Mouse (Mus musculus) thymus, postnatal 0 days (tissue): ENCODE data around the gene 2210011C24Rik. TPM values are rescaled to one million over a fixed set of nuclear protein-coding genes. Genes with fewer than 3 reads are reported as not detected.
"Not testable (repeated sequence)": the region's sequence is repeated elsewhere in the genome, so short reads cannot be mapped to it uniquely, and the experiment has no call there.

Source experiments
- DNase-seq: peaks from one replicate; pipeline ENCODE4 v3.0.0-alpha.2; 2015; ENCODE audit warnings: low spot score
- polyA plus RNA-seq: library from polyadenylated mRNA; unstranded; fragments of >200 nt; fragmentation: Nextera tagmentation; extraction: Ambion mirVana; gene quantifications from 2 replicates; pipeline ENCODE4 v1.2.1, GENCODE M21; 2015

2210011C24Rik gene
- polyA plus RNA-seq, 1 experiment from 2014 or later, result 0.23 TPM

DNA sequence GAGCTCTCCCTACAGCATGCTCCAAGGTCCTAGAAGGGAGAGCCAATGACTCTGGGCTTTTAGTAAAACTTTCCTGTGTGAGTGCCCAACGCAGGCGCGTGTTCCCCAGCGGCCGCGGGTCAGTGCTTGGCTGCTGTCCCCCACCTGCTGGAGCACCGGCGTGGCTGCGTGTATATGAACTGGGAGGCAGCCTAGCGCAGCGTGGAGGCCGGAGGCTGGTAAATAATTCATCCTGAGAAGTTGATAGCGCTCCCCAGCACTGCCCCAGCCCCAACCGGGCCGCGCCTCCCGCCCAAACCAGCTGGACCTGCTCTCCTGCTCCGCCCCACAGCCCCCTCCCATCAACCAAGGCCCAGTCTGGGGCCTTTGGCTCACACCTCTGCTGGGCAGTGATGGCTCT lies 9.1 kb upstream of the 2210011C24Rik start, which contains the start of gene Palm3:
Gene Palm3, plus strand, starts transcription at position 376 of the 400 bp plus-strand sequence.
- no peak for DNase-seq

DNA sequence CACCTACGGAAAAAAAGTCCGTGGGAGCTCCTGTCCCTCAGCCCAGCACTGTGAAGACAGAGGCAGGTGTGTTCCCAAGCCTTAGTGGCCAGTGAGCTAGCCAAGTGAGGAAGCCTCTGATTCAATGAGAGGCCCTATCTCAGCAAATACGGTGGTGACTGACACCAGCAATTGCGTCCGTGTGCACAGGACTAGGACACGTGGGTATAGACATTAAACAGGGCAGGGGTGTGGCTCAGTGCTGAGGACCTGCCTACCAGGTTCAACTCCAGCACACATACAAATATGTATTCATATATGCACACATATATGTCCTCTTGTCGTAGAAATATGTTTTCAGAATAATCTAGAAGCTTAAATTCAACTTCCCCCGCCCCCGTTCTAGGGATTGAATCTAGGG lies 7.8 kb upstream of the 2210011C24Rik start:
- DNase-seq, result no peak

DNA sequence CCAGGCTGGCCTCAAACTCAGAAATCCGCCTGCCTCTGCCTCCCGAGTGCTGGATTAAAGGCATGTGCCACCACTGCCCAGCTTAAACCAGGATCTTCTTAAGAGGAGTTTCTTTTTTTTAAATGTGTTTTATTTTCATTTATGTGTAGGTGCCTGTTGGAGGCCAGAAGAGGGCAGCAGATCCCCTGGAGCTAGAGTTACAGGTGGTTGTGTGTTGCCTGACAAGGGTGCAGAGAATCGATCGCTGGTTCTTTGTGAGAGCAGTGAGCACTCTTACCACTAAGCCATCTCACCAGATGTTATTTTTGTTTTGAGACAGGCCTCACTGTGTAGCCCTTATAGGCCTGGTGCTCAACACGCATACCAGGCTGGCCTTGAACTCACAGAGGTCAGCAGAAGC lies 3.9 kb upstream of the 2210011C24Rik start:
- DNase-seq, result no peak

DNA sequence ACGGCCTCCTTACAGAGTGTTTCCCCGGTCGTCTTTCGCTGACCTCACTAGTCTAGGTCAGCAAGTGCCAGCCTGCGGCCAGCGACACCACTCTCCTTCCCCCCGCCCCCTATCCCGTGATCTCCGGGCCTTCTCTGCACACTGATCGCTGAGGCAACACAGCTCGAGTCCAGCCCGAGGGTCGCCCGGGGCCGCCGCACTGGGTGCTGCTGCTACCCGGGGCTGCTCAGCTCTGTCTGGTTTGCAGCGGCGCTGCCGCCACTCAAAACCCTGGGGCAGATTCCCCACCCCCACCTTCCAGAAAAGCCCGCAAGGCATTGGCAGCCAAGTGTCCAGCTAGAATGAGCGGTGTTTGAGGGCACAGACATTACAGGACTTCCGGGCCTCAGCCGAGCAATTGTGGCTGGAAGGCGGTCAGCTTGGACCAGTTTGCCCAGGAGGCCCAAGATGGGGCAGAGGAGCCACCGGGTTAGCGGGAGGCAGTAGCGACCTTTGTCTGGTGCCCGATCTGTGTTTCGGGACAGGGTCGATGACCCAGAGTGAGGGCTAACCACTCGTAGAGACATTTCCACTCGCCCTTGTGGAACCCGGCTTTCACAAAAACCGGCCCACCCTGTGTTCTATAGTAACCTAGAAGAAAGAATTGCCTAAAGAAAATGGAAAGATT lies 661 bp upstream of the 2210011C24Rik start:
- no peak for DNase-seq

DNA sequence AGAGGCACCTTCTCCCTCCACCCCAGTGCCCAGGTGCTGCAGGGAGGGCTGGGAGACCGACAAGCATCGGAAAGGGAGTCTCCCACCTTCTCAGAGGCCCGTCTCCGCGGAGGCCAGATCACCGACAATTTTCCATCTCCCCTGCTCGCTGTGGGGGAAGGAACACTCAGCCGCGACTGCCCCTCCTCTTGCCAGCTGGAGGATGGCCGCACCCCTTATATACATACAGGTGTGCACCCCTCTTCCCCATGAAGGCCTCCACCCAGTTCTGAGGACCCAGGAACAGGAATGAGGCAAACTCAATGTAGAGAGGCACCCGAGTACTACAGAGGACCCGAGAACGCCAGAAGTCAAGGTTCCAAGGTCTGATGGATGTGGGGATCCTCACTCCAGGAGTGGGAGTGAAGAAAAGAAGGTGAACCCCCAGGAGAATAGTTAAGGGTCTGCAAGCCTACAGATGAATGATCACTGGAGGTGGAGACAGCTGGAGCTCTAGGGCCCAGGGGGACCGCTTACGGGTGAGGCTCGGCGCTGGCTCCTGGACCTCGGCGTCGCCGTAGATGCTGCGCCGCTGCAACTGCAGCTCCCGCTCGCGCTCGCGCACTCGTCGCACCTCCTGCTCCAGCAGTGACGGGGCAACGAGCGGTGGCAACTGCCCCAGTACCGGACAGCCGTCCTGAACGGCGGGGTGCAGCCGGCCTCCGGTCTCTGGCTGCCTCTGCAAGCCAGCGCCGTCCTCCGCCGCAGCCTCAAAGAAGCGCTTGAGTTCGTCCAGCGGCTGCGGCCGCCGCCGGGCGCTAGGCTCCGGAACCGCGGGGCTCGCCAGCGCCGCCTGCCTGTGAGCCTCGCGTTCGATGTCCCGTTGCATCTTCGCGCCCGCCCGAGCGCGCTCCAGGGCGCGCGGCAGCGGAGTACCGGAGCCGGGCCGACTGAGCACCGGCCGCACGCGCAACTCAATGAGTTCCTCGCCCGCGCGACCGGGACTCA lies 1.1 kb downstream of the 2210011C24Rik start:
- peak; percentile 72 for DNase-seq

DNA sequence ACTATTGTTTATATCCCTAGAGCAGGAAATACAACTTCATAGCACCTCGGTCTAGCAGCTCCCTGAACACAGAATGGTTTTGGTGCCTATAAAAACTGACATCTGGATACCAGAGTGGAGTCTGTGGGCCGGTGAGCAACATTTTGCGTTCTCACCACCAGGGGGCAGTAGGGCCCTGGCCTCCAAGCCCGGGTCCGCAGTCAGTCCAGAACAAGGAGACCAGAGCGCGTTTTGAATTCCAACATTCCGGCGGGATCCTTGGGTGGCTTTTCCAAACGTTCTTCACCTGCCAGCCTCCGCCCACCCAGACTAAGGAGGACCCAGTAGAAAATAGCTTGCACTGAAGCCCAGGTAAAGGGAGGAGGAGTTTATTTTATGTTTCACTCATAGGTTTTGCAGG lies 2.1 kb downstream of the 2210011C24Rik start:
- DNase-seq, result peak; percentile 77

DNA sequence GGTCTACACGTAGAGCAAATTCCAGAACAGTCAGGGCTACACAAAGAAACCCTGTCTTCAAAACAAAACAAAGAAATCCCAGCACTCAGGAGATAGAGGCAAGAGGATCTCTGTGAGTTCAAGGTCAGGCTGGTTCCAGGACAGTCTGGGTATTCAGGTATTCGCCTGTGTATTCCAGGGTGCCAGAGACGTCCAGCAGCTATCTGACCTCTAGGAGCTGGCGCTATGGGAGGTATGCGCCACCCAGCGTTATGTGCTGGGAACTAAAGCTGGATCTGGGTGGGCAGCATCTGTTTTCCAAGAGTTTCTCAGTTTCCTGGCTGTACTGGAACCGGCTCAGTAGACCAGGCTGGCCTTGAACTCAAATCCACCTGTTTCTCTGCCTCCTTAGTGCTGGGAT lies 3.6 kb downstream of the 2210011C24Rik start:
- DNase-seq, result no peak

DNA sequence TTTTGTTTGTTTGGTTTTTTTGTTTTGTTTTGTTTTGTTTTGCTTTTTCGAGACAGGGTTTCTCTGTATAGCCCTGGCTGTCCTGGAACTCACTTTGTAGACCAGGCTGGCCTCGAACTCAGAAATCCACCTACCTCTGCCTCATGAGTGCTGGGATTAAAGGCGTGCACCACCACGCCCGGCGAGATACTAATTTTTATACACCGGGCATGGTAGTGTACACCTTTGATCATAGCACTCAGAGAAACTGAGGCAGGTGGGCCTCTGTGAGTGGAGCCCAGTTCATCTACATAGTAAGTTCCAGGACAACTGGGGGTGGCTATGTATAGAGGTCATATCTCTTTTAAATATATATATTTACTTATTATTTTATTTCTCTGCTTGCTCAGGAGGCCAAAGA lies 6.5 kb downstream of the 2210011C24Rik start:
- not testable (repeated sequence) for DNase-seq

DNA sequence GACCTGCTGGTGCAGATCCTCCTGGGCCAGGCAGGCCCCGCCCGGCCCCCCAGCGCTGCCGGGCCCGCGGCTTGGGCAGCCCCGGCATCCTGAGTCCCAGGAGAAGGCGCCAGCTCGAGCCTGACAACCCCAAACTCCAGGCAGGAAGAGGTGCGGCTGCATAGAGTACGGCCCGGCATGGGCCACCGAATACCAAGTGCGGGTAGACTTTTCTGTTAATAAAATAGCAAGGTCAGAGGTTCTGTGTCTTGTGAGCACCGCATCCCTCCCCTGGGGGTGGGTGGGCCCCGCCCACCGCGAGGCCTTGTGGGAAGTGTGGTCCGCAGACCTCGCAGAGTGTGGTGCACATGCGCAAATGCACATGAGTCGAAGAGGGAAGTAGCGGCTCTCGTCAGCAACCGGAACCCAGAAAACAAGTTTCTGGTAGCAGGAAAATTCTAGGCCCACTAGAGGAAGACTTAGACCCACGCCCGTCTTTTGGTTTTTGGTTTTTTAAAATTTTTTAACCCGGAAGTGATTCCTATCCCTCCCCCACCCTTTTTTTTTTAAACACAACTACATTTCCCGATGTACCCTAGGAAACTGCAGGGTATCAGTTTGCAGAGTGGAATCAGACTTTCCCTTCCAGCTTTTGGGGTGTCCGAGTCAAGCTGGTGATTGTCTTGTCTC lies 7.3 kb downstream of the 2210011C24Rik start:
- peak; percentile 96 for DNase-seq

DNA sequence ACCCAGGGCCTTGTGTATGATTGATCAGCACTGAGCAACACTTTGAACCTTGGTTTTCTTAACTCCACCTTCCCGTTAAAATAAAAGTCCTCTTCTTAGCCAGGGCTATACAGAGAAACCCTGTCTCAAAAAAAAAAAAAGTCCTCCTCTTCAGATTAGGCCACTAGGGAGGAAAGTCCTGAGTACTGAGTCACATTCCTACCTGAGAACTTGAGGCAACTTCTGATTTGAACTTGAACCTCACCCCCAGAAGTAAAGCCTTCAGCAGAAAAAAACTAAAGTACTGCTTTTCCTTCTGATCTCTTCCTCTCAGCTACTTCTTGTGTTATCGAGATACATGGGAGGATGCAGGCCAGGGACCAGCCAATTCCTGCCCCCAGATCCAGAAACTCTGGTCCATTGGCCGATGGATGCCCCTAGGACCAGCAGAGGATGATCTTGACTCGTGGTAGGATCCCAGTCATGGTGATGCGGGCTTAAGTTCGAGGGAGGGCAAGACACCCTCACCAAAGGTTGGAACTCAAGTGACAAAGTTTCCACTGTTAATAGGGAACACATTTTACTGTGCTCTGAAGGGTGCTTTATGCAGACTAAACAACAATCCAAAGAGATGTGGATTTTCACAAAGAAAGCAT lies 8.2 kb downstream of the 2210011C24Rik start:
- DNase-seq, result no peak

DNA sequence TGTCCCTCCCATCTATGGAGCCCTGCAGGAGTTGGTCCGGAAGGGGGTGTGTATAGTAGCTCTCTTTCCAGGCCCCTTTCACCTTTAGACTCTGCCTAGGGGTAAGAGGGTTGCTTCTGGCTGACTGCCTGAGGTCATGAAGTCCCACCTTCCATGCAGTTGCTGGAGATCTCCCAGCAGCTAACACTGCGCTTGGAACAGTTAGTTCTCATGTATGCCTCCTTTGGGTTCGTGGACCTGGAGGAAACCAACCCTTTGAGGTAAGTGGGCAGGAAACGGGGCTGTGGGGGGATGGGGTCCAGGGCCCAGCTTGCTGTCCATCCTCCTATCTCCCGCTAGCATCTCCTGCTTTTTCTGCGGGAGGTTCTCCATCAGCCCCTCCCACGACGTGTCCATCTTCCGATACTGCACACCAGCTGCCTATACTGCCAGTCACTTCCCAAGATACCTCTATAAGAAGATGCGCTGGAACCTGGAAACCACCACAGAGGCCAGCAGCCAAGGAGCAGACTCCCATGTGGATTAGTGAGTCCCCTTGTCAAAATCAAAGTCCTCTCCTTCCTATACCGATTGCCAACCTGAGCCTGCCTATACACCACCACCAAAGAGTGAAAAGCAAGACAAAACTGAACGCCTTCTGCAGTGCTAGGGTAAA lies 8.9 kb downstream of the 2210011C24Rik start:
- no peak for DNase-seq

DNA sequence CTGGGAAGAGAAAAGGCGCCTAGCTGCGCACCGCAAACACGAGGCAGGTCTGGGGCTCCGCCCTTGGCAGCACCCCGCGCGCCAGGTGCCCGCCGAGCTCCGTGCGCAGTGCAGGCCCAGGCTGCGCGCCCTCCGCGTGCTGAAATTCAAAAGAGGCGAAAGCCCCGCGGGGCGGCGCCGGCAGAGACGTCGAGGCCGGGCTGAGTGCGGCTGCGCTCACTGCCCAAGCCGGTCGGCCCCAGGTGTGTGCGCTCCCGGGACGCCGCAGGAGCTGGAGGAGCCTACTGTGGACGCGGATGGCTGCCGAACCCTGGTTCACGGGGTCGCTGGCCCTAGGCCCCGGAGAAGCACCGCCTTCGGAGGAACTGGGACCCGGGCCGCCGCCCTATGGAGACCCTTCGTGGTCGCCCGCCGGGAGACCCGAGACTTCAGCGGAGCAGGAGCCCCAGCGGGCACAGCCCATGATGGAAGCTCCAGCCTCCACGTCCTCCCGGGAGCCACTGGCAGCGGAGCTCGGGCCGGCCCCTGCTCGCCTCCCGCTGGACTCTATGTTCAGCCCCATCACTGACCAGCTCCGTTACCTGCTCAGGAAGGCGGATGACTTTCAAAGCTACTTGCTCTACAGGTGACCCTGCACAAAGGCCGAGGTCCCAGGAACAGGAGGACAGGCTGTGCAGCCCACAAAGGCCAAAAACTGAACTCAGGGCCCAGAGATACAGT lies 10.5 kb downstream of the 2210011C24Rik start, which contains the start of gene 1700067K01Rik:
Gene 1700067K01Rik, plus strand, starts transcription at position 222 of the 720 bp plus-strand sequence.
- DNase-seq, result no peak

DNA sequence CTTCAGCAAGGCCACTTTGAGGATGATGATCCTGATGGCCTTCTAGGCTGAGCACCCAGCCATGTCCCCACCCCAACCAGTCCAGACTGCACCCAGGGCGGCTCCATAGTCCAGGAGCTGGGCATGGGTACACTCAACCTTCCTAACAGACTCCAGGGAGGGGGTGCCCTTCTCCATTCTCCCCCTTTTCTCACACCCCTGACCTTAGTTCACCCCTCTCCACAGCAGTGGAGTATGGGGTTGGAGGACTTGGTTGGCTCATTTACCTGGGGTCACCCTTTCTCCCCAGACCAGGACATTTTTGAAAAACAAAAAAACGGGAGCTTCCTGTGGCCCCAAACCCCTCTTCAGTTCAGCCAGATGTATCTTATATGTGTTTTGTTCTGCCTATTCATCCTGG lies 12.1 kb downstream of the 2210011C24Rik start:
- no peak for DNase-seq

DNA sequence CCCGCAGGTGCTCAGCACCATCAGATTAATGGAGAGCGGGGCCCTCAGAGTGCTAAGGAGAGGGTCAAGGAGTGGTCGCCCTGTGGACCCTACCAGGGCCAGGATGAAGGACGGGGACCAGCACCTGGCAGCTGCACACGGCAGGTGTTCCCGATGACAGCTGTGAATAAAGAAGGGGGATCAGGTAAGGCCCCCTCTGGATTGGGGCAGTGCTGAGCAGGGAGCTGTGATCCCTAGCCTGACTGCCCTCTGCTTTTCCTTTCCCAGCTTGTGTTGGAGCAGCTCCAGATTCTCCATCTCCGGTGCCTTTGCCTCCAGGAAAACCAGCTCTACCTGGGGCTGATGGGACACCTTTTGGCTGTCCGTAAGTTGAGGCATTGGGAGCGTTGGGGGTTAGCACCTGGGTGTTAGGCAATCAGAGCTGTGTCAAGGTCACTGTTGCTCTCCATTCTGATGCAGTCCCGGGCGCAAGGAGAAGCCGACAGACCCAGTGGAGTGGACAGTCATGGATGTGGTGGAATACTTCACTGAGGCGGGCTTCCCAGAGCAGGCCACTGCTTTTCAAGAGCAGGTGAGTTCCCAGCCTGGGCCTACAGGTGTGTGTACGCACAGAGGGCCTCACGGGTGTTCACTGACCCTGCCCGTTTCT lies 12.8 kb downstream of the 2210011C24Rik start:
- no peak for DNase-seq

DNA sequence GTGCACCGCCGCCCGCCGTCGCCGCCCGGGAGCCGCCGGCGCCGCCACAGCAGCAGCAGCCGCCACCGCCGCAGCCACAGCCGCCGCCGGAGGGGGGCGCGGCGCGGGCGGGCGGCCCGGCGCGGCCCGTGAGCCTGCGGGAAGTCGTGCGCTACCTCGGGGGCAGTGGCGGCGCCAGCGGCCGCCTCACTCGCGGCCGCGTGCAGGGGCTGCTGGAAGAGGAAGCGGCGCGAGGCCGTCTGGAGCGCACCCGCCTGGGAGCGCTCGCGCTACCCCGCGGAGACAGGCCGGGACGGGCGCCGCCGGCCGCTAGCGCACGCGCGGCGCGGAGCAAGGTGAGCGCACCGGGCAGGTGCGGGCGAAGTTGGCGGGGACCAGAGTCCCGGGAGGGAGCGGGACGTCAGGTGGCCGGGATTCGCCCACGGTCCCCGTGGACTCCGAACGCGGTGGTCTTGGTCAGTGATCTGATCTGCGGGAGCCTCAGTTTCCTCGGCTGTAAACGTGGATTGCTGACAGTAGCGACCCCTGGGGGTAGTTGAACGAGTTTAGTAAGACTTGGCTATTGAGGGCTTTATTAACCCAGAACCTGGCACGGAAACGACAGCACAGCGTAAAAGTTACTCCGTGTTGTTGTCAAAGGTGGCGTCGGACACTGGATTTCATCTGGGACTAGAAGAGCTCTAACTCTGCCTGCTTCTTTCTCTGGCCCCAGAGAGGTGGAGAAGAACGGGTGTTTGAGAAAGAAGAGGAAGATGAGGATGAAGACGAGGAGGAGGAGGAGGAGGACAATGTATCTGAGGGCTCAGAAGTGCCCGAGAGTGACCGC lies 13.5 kb downstream of the 2210011C24Rik start:
- DNase-seq, result peak; percentile 66

DNA sequence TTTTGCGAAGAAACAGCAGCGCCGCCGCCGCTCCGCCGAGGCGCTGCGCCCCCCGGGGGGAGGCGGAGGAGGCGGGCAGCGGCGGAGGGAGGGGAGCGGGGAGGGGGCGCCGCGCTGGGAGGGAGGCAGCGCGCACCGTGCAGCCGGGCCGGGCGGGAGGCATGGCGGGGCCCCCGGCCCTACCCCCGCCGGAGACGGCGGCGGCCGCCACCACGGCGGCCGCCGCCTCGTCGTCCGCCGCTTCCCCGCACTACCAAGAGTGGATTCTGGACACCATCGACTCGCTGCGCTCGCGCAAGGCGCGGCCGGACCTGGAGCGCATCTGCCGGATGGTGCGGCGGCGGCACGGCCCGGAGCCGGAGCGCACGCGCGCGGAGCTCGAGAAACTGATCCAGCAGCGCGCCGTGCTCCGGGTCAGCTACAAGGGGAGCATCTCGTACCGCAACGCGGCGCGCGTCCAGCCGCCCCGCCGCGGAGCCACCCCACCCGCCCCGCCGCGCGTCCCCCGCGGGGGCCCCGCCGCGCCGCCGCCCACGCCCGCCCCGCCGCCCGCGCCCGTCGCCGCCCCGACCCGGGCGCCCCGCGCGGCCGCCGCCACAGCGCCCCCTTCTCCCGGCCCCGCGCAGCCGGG lies 14.3 kb downstream of the 2210011C24Rik start, which contains the start of gene Samd1:
Gene Samd1, plus strand, starts transcription at position 162 of the 631 bp plus-strand sequence.
- DNase-seq, result peak; percentile 49

DNA sequence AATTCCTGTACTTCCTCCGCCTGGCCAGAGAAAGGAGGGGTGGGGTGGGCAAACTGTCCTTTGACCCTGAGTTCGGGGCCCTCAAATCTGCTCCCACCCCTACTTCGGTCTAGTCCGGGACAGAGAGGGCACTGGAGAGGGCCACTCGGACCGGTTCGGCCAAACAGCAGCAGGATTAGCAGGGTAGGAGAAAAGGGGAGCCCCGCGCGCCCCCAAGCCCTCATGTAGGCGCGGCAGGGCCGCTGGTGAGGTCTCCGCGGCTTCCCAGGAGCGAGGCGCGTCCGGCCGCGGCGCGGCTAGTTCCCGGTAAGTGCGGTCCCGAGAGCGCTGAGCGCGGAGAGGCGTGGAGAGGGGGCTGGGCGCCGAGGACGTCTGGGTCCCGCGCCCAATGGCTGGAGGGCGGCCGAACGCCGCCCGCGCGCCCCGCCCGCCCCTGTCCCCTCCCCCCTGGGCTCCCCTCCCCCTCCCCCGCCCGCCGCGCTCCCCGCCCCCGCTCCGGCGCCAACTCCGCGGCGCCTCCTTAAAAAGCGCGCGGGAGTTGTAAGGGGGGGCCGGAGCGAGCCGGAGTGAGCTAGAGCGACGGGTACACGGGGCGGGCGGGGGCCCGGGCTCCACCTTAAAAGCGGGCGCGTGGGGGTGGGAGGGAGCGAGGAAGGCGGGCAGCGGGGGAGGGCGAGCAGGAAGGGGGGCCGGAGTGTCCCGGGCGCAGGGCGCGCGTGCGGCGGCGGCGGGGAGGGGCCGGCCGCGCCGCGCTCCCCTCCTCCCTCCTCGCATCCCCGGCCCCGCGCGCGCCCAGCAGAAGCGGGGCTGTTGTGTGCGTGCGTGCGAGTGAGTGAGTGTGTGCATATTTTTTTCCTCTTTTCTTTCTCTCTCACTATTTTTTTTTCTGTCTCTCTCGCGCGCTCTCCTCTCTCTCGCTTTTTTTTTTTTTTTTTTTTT lies 15.1 kb downstream of the 2210011C24Rik start:
- DNase-seq, result peak; percentile 71
